Mouse (Mus musculus) kidney, adult 11 months (tissue): ENCODE measurements around the gene Anks1.
A peak's percentile ranks its signal among the peaks of the same experiment; 100 is the strongest.

Source experiments
- DNase-seq: peaks from one replicate; pipeline ENCODE4 v3.0.0; 2022

The Anks1 gene

DNA sequence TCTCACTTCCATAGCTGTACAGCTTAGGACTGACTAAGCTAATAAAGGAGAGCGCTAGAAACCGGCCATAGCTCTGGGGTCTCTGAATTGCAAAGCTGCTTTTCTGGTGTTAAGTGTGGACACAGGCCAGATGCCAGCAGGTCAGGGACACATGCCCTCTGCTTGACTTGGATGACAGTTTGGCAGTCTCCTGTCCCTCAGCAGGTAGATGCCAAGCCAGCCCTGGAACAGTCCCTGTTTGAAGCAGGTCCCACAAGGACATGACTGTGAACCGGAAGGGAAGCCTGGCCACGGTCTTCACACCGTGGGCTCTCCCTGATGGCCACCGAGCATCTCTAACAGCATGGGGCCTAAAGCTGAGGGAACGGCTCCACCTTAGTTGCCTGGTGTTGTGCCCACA, 153.6 kb downstream of the Anks1 start:
- no peak for DNase-seq

DNA sequence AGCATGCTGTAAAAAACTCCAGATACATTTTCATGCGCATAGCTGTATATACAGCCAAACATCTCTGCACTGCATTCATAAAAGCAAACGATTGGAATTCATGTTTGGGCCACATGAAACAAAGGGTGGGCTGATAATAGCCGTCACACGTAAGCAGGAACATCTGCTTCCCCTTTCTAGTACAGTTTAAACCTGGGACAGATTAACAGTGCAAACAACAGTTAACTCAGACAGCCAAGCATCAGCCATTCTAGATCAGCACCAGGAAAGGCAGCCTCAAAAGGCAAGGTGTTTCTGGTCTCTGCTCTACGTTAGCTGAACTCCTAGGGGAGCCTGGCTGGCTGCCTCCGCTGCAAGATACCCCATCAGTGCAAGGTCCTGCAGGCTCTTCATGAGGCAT, 154.1 kb downstream of the Anks1 start:
- DNase-seq, result no peak

DNA sequence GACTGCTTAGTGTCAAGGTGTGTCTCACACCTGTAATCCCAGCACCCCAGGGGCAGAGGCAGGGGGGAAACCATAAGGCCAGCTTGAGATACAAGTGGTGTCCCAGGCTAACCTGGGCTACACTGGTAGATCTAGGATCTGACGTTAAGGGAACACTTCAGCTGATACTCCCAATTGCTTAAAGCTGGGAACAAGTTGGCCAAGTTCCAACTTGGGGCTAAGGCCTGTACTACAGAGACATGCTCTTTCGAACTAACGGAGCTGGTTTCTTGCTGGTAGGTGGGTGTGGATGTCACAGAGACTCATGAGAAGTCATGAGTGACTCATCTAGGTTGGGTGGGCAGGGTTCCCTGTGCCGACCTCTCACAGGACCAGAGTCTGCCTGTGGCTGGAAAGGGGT, 158.2 kb downstream of the Anks1 start:
- DNase-seq, result no peak

DNA sequence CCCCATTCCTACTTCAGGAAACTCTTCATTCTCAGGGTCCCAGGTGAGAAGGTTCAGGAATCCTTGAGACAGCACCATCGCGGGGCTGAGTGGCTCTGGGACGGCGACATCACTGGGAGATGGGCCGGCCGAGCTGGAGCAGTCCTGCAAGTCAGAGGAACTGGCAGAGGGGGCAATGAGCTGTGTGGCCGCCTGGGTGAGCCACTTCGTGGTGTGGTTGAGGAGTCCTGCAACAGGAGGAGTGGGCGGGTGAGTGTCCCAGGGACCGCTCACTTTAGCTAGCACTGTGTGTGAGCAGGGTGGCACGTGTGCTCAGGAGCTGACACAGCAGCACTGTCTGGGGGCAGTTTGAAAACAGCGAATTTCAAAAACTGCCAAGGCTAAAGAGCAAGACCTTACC, 160.3 kb downstream of the Anks1 start:
- DNase-seq, result no peak

DNA sequence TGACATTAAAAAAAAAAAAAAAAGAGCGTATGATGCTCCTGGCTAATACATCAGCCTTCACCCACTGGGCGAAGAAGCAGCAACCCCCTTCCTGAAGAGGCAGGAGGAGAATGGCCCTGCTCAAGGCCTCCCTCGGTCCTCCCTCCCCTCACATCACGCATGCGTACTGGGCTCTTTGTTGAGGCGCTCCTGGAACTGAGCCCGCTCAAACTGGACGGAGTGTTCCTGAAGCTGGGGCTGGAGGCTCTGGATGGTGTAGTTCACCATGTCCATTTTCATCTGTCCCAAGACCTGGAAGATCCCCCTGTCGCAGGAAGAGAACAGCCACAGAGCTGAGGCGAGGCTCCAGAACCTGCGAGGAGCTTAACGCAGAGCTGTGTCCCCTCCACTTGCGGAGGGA, 161.2 kb downstream of the Anks1 start:
- DNase-seq, result no peak

DNA sequence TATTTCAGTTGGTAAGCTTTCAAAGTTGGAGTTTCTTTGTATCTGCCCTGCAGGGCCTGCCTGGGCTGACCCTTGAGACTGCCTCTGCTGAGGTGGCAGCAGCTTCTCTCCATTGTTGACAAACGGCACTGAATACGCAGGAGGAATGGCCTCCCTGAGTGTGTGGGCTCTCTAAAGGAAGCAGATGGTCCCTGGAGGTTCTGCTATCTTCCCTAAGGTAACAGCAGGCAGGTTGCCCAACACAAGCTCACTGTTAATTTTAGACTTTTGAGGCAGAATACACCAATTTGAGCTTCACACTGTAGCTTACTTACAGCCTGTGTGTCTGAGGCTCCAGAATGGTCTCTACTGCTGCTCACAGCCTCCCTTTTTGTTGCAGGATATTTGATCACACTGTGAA, 163.6 kb downstream of the Anks1 start:
- no peak for DNase-seq

DNA sequence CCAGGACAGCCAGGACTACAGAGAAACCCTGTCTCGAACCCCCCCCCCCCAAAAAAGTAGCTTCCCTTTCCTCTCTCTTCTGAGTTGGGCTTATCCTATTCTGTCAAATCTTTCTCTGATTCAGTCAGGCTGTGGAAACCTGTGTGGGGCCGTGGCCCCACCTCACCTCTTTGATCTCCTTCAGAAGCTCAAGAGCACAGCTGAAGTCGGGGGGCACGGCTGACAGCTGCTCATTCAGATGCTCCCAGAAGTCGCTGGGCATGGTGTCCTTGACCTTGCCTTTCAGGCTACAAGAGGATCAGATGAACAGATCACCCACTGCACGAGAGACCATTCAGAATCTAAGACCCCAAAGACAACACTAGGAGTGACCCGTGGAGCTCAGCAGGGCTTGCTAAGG, 165.4 kb downstream of the Anks1 start:
- DNase-seq, result no peak

DNA sequence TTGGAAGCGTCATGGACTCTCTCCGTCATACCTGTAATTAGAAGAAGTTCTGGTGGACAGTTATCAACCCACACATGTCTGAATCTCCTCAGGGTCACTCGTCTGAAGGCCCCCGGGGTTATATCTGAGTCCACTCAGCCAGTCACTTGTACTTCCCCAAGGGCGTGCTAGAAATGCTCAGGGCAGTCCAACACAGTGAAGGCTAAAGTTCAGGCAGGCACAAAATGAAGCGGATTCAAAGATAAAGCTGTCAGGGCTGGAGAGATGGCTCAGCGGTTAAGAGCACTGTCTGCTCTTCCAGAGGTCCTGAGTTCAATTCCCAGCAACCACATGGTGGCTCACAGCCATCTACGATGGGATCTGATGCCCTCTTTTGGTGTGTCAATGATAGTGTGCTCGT, 168.9 kb downstream of the Anks1 start:
- no peak for DNase-seq

DNA sequence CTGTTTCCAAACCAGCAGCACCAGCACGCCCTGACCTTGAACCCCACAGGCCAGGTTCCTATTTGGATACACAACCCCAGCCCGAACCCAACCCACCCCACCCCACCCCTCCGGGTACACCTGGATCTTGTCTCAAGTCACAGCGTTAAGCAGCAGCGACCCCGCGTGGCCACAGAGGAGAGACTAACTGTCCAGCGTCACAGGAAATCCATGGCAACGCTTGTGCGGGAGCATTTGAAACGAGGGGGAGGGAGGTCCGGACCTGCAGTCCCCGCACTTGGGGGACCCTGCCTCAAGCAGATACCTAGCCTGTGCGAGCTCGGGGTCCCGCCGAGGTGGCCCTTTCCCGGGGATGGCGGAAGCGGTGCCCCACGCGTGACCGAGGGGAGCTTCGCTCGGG, 170.5 kb downstream of the Anks1 start:
- DNase-seq, result peak; percentile 78

DNA sequence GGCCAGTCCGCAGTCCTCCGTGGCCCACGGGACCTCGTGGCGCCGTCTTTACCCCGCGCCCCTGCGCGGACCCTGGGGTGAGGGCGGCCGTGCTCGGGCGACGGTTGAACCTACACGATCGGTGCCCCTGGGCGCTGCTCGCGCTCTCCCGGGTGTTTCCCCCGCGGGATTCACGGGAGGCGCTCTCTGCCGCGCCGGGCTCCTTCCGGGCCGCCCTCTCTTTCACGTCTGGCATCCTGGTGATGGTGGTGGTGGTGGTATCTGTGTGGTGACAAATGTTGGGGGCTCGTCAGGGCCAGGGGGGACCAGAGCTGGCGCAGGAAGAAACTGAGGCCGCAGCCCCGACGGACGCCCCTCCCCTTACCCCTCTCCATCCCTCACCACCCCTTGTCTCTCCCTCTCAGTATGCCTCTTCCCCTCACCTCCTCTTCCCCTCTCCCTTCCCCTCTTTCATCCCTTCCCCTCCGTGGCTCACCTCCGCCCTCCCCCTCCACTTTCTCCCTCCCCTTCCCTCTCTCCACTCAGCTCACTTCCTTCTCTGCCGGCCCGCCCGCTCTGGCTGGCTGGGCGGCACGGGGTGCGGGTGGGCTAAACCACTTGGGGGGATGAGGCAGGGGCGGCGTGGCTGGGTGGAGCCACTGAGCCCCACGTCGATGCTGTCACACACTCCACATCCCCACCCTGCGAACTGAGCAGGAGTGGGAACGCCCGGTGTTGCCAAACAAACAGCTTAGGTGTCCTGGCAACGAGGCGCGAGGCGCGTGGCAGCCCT, 171.1 kb downstream of the Anks1 start, which contains the start of gene Tcp11:
TSS of gene Tcp11 (minus strand) at position 595 of the 772 bp plus-strand sequence.
- peak; percentile 28 for DNase-seq

DNA sequence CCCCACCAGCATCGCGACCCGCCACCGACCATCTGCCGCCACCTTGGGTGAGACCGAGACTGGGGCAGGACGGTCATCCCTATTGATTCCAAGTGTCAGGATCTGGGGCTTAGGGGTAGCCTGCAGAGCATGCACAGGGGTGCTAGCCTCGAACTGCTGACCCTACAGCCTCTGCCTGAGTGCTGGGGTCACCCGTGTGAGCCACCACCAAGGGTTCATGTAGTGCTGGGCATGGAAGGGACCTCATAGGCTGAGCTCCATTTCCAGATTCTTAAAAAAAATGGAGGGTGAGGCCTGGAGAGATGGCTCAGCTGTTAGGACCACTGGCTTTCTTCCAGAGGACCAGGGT, 171.7 kb downstream of the Anks1 start:
- no peak for DNase-seq

DNA sequence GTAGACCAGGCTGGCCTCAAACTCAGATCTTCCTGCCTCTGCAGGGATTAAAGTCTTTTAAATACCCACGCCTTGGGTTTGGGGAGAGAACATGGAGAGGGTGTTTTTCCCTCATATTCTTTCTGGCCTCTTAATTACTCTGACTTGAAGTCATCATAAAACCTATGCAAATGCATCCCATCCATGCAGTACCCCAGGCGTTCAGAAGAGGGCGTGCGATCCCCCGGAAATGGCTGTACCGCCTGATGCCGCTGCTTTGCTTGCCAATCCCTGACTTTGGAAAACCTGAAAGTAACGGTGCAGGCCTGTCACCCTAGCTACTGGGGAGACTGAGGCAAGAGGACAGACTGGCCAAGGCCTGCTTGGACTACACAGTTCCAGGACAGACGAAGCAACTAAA, 172.3 kb downstream of the Anks1 start:
- peak; percentile 30 for DNase-seq

DNA sequence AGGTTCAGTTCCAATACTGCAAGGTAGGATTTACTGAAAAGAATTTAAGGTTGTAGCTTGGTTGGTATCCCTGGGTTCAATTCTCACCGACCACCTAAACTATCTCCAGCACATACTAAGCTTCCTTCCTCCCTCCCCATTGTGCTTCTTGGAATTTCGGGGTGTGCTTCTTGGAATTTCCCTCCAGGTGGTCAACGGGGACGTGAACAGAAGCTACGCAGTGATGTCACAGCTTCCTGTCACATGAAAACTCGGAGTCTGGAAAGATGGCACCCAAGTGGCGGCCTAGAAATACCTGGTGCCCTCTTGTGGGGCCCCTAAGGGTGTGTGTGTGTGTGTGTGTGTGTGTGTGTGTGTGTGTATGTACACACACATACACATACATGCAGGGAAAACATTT, 172.8 kb downstream of the Anks1 start:
- no peak for DNase-seq

DNA sequence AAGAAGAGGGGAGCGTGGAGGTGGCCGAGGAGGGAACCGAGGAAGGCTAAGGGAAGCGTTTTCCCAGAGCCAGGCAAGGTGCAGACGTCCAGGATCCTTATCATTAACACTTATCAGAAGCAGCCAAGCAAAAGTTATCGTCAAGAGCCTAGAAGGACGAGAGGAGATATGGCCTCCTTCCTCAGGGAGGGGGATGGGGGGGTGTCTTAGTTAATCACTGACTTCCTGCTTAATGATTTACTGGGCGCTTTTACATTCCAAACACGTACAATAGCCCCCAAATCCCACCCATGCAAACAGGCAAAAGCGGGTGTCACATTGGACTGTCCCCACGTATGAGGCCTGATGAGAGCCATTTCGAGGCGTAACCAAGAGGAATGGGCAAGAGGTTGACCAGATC, 173.8 kb downstream of the Anks1 start:
- no peak for DNase-seq

DNA sequence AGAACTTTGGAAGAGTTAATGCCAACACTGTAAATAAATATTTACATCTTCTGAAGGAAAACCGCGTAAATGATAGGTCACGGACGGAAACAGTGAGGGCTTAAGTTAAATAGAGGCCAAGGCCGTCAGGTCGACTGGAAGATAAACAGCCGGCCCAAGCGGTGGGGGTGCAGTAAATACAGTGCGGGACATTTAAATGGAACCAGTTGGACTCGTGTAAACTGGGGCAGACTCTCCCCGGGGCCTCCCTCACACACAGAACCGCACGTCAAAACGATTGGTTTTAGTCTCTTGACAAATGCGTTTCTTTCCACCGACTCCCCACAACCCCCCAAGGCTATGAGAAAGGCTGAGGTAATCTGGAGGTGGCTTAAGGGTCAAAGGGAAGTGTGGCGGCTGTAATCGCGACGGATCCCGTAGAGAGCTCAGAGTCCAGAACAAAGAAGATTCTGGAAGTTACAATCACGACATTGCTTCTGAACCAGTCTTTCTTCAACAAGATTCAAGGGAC, 175.3 kb downstream of the Anks1 start:
- no peak for DNase-seq

DNA sequence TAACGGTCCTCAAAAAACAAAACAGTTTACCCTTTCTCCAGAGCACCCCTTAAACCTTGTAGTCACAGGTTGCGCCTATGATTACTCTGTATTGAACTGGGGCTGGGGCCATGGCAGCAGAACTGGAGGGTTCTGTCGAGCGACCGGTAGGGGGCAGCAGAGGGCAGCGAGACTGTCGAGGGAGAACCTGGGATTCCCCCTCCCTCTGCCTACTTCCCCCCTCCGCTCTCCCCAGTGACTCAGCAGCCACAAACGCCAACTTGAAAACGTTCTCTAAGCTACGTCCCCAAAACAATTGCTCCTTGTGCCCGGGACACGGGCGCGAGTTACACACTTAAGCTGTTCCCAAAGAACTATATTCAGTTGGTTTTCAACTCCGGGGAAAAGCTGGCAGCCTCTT, 175.9 kb downstream of the Anks1 start:
- DNase-seq, result peak; percentile 72

DNA sequence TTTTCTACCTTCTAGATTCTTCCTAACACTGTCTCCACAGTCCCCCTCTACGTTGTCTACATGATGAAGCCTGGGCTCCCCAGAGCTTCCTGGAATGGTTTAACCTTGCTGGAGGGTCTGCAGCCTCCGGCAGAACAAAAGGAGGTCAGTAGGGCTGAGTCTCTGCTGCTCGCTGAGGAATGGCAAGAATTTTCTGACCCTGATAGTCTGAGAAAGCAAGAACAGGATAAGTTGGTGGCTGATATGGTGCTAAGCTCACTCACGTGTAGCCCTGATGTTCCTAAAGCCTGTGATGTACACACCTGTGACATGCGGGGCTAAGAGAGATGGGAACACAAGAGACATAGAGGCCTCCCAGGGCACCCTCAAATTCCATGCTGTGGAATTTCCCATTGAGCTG, 178.3 kb downstream of the Anks1 start:
- no peak for DNase-seq

DNA sequence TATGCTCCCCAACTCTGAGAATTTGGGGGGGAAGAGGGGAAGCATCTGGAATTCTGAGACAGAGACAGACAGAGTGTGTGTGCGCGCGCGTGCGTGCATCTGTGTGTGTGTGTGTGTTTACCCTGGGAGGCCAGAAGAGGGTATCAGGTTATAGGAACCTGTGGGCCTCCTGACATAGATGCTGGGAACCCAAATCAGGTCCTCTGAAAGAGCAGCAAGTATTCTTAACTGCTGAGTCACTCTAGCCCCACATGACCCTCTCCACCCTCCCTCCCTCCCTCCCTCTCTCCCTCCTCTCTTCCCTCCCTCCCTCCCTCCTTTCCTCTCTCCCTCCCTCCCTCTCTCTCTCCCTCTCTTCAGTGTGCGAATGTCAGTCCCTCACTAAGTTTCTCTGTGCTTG, 179.6 kb downstream of the Anks1 start:
- no peak for DNase-seq

DNA sequence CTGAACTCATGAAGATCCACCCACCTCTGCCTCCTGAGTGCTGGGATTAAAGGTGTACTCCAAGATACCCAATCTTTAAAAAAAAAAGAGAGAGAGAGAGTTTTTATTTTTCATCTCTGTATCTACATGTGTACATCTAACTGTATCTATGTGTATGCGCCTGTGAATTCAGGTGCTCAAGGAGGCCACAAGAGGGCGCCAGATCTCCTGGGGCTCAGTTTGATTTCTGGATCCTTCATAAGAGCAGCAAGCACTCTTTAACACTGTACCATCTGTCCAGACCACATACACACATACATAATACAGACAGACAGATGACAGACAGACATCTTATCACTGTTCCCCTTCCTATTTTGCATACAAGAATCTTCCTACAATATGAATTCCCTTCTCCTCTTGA, 183.2 kb downstream of the Anks1 start:
- DNase-seq, result no peak

DNA sequence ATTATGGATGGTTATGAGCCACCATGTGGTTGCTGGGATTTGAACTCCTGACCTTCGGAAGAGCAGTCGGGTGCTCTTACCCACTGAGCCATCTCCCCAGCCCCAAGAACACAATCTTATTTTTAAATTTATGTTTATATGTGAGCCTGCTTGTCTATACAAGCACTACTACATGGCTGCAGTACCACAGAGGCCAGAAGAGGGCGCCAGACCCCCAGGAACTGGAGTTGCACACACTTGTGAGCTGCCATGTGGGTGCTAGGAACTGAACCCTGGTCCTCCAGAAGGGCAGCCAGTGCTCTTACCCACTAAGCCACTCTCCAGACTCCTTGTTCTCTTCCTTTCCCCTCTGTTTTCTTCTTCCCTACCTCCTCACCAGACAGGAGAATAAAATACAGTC, 184.7 kb downstream of the Anks1 start:
- no peak for DNase-seq

DNA sequence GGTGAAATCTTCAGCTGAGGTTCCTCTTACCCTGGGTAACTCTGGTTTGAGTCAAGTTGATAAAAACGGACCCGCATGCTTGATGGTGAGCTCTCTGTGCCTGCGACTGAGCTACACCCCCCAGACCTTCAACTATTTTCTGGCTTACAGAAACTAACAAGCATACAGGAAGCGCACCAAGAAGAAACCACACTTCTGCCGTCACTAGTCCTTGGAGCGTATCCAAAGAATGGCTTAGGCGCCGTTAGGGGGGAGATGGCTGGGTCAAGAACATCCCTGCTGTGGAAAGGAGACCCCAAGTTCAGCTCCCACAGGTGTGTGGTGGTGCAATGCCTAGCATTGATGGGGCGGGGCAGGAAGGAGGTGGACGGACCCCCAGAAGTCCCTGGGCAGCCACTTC, 187.3 kb downstream of the Anks1 start:
- DNase-seq, result no peak

DNA sequence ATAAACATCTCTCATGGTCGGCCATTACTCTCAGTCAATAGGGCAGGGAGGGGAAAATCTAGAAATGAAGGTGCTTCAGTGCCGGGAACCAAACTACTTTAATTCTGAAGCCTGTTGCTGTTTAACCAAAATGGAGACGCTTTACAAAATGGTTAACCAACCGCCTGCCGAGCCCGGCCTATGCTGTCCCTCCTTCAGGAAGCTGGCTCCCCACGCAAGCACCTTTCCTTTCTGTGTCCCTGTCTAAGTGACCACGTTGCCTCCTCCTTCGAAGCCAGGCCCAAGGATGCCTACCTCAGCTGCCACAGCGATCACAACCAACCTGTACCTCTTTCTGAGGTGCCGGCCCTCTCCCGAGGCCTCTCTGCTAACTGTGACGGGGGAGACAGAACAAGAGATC, 188.2 kb downstream of the Anks1 start:
- DNase-seq, result peak; percentile 38

DNA sequence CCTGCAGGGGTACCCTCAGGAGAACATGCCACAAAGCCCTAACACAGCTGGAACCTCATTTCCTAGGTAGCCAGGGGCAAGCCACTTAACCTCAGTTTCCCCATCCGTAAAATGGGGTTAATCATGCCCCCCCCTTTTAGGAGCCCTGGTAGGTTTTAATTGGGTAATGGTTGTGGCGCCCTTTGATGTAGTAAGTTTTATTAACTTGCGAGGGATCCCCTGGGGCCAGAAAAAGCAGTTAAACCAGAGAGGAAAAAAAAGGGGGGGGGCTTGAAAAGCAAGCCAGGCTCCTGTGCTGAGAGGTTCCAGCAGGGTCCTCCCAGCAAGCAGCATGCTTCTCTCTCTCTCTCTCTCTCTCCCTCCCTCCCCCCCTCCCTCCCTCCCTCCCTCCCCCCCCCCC, 190.0 kb downstream of the Anks1 start:
- DNase-seq, result no peak

DNA sequence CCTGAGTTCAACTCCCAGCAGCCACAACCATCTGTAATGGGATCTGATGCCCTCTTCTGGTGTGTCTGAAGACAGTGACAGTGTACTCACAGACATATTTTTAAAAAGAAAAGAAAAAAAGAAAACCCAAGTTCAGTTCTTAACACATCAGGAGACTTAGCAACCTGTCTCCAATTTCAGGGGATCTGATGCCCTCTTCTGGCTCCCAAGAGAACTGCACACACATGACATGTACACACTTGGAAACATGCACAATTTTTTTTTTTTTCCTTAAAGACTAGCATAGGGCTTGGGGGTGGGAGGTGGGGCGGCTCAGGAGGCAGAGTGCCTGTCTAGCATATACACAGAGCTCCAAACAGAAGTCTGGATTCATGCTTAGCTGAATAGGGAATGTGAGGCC, 191.6 kb downstream of the Anks1 start:
- DNase-seq, result no peak

DNA sequence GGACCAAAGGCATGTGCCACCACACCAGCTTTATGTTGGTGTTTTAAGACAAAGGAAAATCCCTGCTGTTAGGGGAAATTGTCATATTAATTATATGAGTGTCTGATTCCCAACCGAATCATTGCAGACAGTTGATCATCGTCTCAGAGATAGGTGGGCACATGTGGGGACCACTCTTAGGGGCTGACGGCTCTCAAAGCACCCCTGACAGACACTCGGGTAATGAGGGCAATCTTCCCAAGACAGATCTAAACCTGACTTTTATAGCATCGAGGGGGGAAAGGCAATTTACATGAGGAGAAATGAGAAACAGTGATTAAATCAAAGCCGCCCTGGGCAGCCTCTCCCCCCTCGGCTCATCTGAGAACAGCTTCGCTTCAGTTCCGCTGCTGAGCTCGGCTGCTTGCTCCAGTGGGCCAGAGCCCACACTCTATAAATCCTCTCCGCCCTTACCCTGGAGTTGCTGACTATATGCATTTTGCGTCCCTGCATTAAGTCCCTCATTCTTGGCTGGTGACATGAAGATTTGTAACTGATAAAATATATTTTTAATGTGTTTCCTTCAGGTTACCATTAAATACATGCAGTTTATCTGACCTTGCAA, 192.3 kb downstream of the Anks1 start:
- no peak for DNase-seq
